Mouse (Mus musculus): ENCODE measurements around the gene Rnf19b. TPM values are rescaled to one million over a fixed set of nuclear protein-coding genes. Genes with fewer than 3 reads are reported as not detected.

Gene Rnf19b
- total and polyA plus RNA-seq, 3 experiments: 75.3 to 104 (median 98.3) TPM

- no peak for TF ChIP-seq MEF2A (IDR thresholded peaks at IDR 0.05; ENCODE audit: borderline replicate concordance, low read depth, low read length)
- TF ChIP-seq USF2 (conservative IDR thresholded peaks at IDR 0.05; ENCODE audit: low read depth, low read length): no peak
- no peak for TF ChIP-seq PAX5 (IDR thresholded peaks at IDR 0.05; ENCODE audit: low read length)
- TF ChIP-seq POLR2AphosphoS2 (IDR thresholded peaks at IDR 0.05; ENCODE audit: low read depth, low read length): peak; percentile 30
- Histone ChIP-seq H3K9ac (ENCODE audit: insufficient read depth, low read depth) (no peak overlapping the region), H3K4me1 (ENCODE audit: control insufficient read depth in 1 of 2, insufficient read depth in 2 of 2) (peaks cover 9 to 23% of the 10 kb centered on the region in 2 experiments), H3K27ac (ENCODE audit: insufficient read depth, low read depth) (no peak overlapping the region), H3K4me2 (ENCODE audit: insufficient read depth, low read depth, poor library complexity, severe bottlenecking) (no peak overlapping the region), H3K27me3 (replicated peaks) (no peaks in the 10 kb centered on the region), H3K79me2 (replicated peaks; ENCODE audit: control insufficient read depth, extremely low read depth, insufficient read depth, poor library complexity, severe bottlenecking) (no peaks in the 10 kb centered on the region), H3K4me3 (replicated peaks in 1 of 3; ENCODE audit: low read depth in 2 of 3, low read length in 2 of 3, poor library complexity in 1 of 3) (no peak overlapping the region), H3K36me3 (replicated peaks in 1 of 2; ENCODE audit: control insufficient read depth in 1 of 2, insufficient read depth in 1 of 2, low read length in 1 of 2) (peaks cover 37 to 58% of the 10 kb centered on the region in 2 experiments), H3K9me3 (replicated peaks; ENCODE audit: low read length) (peaks cover 4% of the 10 kb centered on the region)
- DNase-seq (ENCODE audit: extremely low read depth): no peak
- in situ Hi-C loops (cut with MboI; ENCODE audit: low pct_ligation_motif_present, low pct_unique_long_range_greater_than_20kb, low sequenced_read_pairs) (loop anchor here (10.0 kb wide), 1 partner anchor 61 kb away; no protein-coding TSS in a partner anchor), dilution Hi-C loops (cut with MboI; ENCODE audit: extremely low pct_ligation_motif_present, extremely low pct_unique_long_range_greater_than_20kb, low sequenced_read_pairs) (no loop called here)
Observed at GRCm38 (mm10) chr4:129013151-129013864, 44.8 kb upstream of the Rnf19b start.

GRCm38 (mm10) chr4:129016329-129016728 is 41.7 kb upstream of the Rnf19b start:
- no peak for DNase-seq (ENCODE audit: extremely low read depth)
- no peaks in the 10 kb centered on the region for H3K27me3 ChIP-seq (replicated peaks)
- peaks cover 12 to 28% of the 10 kb centered on the region in 2 experiments for H3K36me3 ChIP-seq (replicated peaks in 1 of 2; ENCODE audit: control insufficient read depth in 1 of 2, insufficient read depth in 1 of 2, low read length in 1 of 2)
- no peak overlapping the region for H3K4me3 ChIP-seq (replicated peaks in 1 of 3; ENCODE audit: low read depth in 2 of 3, low read length in 2 of 3, poor library complexity in 1 of 3)
- no peaks in the 10 kb centered on the region for H3K79me2 ChIP-seq (replicated peaks; ENCODE audit: control insufficient read depth, extremely low read depth, insufficient read depth, poor library complexity, severe bottlenecking)
- no peak for TF ChIP-seq NELFE (IDR thresholded peaks at IDR 0.05; ENCODE audit: low read depth, low read length)
- TF ChIP-seq EP300 (IDR thresholded peaks at IDR 0.05; ENCODE audit: low read length): no peak
- no peak for TF ChIP-seq JUN (IDR thresholded peaks at IDR 0.05; ENCODE audit: insufficient read depth, low read depth, low read length)
- no peak for TF ChIP-seq MXI1 (IDR thresholded peaks at IDR 0.05; ENCODE audit: low read depth, low read length)
- no peak for TF ChIP-seq CHD1 (IDR thresholded peaks at IDR 0.05; ENCODE audit: low read depth, low read length)
- TF ChIP-seq ELF1 (IDR thresholded peaks at IDR 0.05; ENCODE audit: low read depth, low read length): no peak
- no peak for TF ChIP-seq UBTF (IDR thresholded peaks at IDR 0.05; ENCODE audit: low read depth, low read length)
- no peak for TF ChIP-seq MYC (IDR thresholded peaks at IDR 0.05; ENCODE audit: low read depth, low read length)
- TF ChIP-seq POLR2AphosphoS2 (IDR thresholded peaks at IDR 0.05; ENCODE audit: low read depth, low read length): no peak
- no peak for TF ChIP-seq ZMIZ1 (IDR thresholded peaks at IDR 0.05; ENCODE audit: low read depth, low read length)
- no peak for TF ChIP-seq ZNF384 (IDR thresholded peaks at IDR 0.05; ENCODE audit: low read depth, low read length)
- no peak overlapping the region for H3K4me2 ChIP-seq (ENCODE audit: insufficient read depth, low read depth, poor library complexity, severe bottlenecking)
- peaks cover 15 to 44% of the 10 kb centered on the region in 2 experiments for H3K4me1 ChIP-seq (ENCODE audit: control insufficient read depth in 1 of 2, insufficient read depth in 2 of 2)
- dilution Hi-C loops (cut with MboI; ENCODE audit: extremely low pct_ligation_motif_present, extremely low pct_unique_long_range_greater_than_20kb, low sequenced_read_pairs) (no loop called here), in situ Hi-C loops (cut with MboI; ENCODE audit: low pct_ligation_motif_present, low pct_unique_long_range_greater_than_20kb, low sequenced_read_pairs) (loop anchor here (10.0 kb wide), 1 partner anchor 58 kb away; no protein-coding TSS in a partner anchor)
- H3K27ac ChIP-seq (ENCODE audit: insufficient read depth, low read depth): no peak overlapping the region
- H3K9ac ChIP-seq (ENCODE audit: insufficient read depth, low read depth): no peak overlapping the region
- H3K9me3 ChIP-seq (replicated peaks; ENCODE audit: low read length): peaks cover 4% of the 10 kb centered on the region

Measured in CH12.LX (cell line).